Mouse (Mus musculus) cerebral cortex, adult 2 months (tissue): ENCODE data around the gene Ubl4a.

Experiments
- WGBS: fragments of 180-500 bp; shearing (Covaris S2); methylation state at CpG from one replicate; pipeline ENCODE4 v1.1.7; 2018; 5-methylcytosine and 5-hydroxymethylcytosine counted together

Gene Ubl4a

DNA sequence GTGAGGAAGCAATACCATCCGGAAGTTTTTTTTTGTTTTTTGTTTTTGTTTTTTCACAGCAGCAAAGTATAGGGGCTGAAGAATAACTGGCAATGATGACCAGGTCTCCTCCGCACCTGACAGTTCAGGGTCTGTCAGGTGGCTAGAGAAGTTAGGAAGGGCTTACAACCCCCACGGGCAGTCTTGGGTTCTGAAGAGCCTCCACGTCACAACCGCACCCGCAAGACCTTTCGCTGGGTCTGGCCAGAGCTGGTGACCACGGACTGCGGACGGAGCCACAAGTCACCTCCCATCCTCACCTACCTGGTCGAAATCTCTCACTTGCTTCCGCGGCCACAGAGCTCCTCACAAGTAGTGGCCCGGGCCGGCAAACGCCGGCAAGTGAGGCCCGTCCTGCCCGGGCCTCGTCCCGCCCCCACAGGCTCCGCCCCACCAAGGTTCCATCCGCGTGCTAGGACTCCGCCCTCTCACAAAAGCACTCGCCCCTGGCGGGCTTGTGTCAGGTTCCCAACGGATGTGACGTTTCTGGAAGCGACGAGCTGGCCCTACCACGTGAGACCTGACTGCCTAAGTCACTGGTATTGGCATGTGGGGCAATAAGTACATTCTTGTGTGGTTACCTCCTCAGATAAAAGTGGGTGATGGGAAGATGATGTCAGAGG lies at the start of gene Ubl4a, which contains the start of gene Slc10a3:
Gene Ubl4a, minus strand, starts transcription at position 331 of the 662 bp plus-strand sequence.
Gene Slc10a3, minus strand, starts transcription at position 462 of the 662 bp plus-strand sequence.
- WGBS, result 4% methylated on average over 25 of the region's 32 CpGs

DNA sequence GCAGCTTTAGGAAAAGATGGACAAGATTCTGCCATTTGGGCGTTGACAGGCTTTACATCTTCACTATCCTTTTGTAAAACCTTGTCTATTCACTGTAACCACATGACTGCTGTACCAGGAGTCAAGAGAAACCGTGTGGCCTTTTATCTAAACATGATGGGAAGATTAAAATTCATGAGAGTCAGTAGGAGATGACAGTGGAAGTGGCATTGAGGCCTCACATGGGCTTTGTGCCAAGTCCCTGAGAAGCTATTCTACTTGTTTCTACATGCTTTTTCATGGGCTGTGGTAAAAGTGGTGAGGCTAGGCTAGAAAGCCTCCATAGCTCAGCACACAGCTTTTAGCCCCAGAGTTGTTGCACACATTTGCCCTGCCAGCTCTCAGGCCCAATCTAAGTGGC lies 35.3 kb upstream of the Ubl4a start:
- 63% methylated on average over 2 of the region's 2 CpGs for WGBS

GRCm38 (mm10) chrX:74400136-74400535 lies 27.1 kb upstream of the Ubl4a start:
- WGBS, result 85% methylated on average over 3 of the region's 3 CpGs

GRCm38 (mm10) chrX:74392535-74393443 lies 19.8 kb upstream of the Ubl4a start, which contains the start of the genes Fam3a and Ikbkg:
Gene Fam3a, minus strand, starts transcription at chrX:74393272.
Gene Ikbkg, plus strand, starts transcription at chrX:74393290.
- WGBS, result 10% methylated on average over 30 of the region's 30 CpGs

- 72% methylated on average over 2 of the region's 2 CpGs for WGBS
Measured at GRCm38 (mm10) chrX:74384451-74384850, 11.4 kb upstream of the Ubl4a start.

GRCm38 (mm10) chrX:74368209-74368909 lies 4.7 kb downstream of the Ubl4a start:
- WGBS, result 4% methylated on average over 40 of the region's 49 CpGs

GRCm38 (mm10) chrX:74367512-74367911 lies 5.5 kb downstream of the Ubl4a start:
- 41% methylated on average over 10 of the region's 10 CpGs for WGBS

DNA sequence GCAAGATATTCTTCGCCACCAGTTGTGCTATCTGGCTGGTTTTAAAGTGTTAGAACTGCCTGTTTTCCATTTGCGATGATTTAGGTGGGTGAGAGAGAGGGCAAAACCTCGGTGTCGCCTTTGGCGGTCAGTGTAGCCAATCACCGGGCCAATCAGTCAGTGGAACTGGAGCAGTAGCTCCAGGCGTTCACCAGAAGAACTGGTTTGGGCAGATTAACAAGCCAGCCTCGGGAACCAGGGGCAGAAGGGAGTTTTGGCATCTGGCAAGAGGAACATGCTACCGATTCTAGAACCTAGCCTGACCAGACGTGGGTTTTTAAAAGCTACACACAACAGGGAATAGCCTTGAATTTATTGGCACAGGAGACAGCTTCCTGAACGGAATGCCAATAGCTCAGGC lies 13.8 kb downstream of the Ubl4a start:
- WGBS, result 60% methylated on average over 11 of the region's 11 CpGs

DNA sequence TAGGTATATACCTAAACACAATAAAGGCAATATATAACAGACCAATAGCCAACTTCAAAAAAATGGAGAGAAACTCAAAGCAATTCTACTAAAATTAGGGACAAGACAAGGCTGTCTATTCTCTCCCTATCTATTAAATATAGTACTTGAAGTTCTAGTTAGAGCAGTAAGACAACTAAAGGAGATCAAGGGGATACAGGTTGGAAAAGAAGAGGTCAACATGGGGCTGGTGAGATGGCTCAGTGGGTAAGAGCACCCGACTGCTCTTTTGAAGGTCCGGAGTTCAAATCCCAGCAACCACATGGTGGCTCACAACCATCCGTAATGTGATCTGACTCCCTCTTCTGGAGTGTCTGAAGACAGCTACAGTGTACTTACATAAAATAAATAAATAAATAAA lies 15.9 kb downstream of the Ubl4a start:
- WGBS, result 89% methylated on average over 3 of the region's 3 CpGs

GRCm38 (mm10) chrX:74353467-74353770 lies 19.6 kb downstream of the Ubl4a start, which contains the start of gene Lage3:
Gene Lage3, minus strand, starts transcription at chrX:74353618.
- WGBS, result 10% methylated on average over 11 of the region's 22 CpGs

DNA sequence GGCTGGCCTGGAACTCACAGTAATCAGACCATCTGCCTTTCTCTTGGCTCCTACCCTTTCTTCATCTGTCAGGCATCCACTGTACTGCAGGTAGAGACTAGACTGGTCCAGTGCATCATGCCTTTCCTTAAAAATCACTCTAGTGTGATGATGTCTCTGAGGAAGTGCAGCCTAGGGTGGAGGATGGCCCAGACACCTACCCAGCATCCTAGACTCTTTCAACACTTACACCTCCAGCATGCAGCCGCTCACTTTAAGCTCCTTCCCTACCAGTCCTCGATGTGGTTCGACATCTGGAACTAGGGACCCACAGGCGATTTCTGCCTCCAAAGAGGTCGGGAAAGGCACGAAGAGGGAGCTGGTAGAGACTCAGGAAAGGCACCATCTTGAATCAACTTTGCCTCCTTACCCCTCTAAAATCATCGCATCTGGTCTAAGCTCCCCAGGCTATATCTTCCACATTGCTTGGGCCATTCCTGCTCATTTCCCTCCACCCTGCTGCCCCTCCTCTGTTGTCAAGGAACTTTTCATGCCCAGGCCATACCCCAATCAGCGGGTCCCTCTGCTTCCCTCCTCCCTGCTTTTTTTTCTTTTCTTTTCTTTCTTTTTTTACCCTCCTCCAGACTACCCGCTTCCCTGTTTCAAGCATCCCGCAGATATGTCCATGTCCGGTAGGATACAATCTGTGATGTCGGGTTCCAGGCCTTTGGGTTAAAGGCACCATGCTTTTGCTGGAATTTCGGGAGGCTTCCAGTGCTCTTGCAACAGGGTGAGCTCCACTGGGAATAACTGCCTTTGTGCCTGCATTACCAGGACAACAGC lies 20.2 kb downstream of the Ubl4a start:
- WGBS, result 11% methylated on average over 13 of the region's 13 CpGs

- WGBS, result 27% methylated on average over 1 of the region's 2 CpGs
Measured at GRCm38 (mm10) chrX:74330166-74330930, 42.7 kb downstream of the Ubl4a start.

GRCm38 (mm10) chrX:74329215-74329671 lies 43.8 kb downstream of the Ubl4a start:
- 14% methylated on average over 10 of the region's 10 CpGs for WGBS

DNA sequence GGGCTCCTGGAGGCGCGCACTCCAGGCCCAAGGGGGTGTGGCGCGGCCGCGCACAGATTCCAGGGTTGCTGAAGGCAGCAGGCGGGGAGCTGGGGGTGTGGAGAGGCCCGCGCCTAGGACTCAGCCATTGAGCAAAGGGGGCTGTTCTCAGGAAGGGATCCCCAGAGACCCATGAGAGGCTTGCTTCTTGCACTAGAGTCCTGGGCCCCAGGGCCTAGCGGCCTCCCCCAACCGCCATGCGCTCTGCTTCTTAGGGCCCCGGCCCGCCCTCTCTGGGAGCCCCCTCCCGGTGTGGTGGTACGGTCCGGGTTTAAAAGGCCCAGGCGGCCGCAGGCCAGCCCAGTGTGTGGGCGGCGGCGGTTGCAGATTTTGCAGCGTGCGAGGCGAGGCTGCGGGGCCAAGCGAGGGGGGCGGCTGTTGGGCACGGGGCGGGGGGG lies 44.3 kb downstream of the Ubl4a start, which contains the start of gene Plxna3:
Gene Plxna3, plus strand, starts transcription at position 342 of the 437 bp plus-strand sequence.
- WGBS, result 1% methylated on average over 25 of the region's 30 CpGs
